Mouse (Mus musculus) spleen, adult 18-20 months (tissue): ENCODE results near the gene Olfr469.
"Not testable (repeated sequence)": the region's sequence is repeated elsewhere in the genome, so short reads cannot be mapped to it uniquely, and the experiment has no call there.

ENCODE experiments used
- DNase-seq, 2 experiments: peaks; one replicate each; pipeline ENCODE4 v3.0.0; 2022; ENCODE audit warnings: mixed read lengths in 2 of 2

Gene Olfr469

DNA sequence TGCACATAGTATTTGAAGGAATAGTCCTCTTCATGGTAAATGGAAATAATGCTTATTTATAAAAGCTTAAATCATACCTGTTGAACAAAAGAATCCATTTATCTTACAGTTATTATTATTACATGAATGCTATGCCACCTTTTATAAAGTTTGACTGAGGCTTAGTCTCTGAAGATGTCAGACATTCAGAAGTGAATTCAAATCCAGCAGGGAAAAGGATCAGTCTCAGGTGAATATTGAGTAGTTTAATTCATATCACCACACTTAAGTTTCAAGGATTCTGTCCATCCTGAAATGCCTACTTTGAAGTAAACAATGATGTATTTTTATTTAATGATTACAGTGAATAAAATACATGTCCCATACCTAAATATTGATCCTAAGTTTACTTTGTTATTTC is at the start of gene Olfr469:
TSS of gene Olfr469 (minus strand) at position 101 of the 400 bp plus-strand sequence.
- not testable (repeated sequence) for DNase-seq

DNA sequence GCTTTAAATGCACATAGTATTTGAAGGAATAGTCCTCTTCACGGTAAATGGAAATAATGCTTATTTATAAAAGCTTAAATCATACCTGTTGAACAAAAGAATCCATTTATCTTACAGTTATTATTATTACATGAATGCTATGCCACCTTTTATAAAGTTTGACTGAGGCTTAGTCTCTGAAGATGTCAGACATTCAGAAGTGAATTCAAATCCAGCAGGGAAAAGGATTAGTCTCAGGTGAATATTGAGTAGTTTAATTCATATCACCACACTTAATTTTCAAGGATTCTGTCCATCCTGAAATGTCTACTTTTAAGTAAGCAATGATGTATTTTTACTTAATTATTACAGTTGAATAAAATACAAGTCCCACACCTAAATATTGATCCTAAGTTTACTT is 22.0 kb upstream of the Olfr469 start, which contains the start of gene Olfr470:
TSS of gene Olfr470 (minus strand) at position 101 of the 400 bp plus-strand sequence.
- DNase-seq: not testable (repeated sequence)

DNA sequence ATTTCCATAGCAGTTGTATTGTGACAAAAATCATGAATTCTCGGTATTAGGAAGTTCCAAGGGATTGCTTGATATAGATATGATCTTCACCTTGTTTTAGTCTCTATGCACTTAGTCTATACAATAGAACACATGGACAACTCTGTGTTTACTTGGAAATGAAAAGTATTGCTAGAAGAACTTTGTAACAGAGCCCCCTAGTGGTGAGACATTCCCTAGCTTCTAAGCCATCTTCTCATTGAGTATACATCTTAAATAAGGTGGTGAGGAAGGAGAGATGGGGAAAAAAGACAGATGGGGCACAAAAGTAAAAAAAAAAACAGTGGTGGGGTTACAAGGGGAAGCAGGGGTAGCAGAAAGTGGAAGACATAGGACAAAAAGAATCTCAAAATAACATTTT is 16.4 kb upstream of the Olfr469 start:
- no peak for DNase-seq

DNA sequence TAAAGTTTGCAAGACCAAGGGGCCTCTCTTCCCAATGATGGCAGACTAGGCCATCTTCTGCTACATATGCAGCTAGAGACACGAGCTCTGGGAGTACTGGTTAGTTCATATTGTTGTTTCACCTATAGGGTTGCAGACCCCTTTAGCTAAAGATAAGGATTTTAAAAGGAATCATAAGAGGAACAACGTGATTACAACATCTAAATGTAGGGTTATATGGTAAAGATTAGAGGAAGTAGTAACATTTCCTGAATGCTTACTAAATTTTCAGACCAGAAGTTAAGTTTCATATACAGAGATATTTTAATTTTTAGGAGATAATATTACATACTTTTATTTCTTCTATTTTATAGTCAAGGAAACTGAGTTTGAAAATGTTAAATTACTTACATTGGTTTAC is 1.5 kb downstream of the Olfr469 start:
- not testable (repeated sequence) for DNase-seq

DNA sequence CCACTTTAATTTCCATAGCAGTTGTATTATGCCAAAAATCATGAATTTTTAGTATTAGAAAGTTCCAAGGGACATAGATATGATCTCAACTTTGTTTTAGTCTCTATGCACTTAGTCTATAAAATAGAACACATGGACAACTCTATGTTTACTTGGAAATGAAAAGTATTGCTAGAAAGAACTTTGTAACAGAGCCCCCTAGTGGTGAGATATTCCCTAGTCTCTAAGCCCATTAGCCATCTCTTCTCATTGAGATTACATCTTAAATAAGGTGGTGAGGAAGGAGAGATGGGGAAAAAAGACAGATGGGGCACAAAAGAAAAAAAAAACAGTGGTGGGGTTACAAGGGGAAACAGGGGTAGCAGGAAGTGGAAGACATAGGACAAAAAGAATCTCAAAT is 5.9 kb downstream of the Olfr469 start:
- no peak for DNase-seq

DNA sequence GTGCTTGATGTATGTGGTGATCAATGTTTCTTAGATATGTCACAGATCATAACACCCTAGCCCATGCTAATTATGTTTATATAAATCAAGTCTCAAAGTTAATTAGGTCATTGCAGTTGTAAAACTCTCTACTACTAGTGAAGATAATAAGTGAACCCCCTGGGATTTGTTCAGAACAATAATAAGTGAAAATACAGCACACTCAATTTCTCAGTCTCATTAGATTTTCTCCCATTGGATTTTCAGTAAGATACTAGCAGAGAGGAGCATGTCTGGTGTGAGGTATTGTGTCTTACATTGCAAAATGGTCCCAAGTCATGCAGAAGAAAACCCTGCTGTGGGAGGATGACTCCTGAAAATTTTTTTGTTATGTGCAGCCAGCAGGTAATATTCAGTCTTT is 13.4 kb downstream of the Olfr469 start, which contains the start of gene Olfr467:
TSS of gene Olfr467 (plus strand) at position 301 of the 400 bp plus-strand sequence.
- no peak for DNase-seq

DNA sequence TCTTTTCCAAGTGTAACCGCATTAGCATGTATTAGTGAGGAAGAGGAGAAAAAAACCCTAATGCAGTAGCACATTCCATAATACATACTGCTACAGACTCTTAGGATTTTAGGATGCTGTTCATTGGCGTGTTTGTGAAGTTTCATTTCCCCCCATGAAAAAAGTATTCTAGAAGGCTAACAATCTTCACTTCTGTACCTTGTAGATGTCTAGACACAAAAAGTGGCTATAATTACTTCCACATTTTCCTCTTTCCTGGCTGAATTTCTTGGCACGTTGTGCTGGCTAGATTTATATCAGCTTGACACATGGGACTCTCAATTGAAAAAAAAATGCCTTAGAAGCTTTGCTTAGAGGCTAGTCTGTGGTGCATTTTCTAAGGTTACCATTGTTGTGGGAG is 23.2 kb downstream of the Olfr469 start:
- no peak for DNase-seq

DNA sequence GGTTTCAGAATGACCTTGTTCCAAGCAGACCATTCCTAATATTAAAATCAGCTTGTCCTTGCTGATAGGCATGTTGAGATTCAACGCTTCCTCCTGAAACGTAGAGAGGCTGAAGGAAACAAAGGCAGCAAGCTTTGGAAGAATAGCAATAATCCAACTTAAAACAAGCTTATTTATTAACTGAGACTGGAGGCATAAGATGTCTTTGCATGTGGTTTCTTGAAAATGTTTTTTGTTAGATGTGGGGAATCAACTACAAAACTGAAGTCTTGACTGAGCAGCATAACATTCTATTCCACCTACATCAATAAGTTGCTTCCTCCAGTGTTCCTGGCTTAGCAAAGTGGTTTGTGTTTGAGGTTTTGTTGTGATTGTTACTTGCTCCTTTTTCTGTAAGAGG is 24.2 kb downstream of the Olfr469 start, which contains the start of gene Ovch2:
TSS of gene Ovch2 (minus strand) at position 101 of the 400 bp plus-strand sequence.
- DNase-seq: no peak

DNA sequence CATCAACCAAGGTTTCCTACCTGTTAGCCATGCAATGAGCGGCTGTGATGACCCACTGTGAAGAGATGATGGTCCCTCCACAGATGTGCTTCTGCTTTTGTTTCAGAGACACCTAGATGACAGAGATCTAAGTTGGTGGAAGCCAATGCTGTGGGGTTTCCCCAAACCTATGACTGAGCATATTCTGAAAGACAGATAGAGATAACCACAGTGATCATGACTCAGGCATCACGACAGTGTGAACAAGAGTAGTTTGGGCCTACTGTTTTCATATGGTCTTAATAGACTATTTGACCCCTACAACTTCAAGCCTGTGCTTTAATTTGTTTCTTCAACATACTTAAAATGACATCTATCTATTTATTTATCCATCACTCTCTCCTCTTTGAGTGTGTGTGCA is 28.8 kb downstream of the Olfr469 start:
- no peak for DNase-seq

DNA sequence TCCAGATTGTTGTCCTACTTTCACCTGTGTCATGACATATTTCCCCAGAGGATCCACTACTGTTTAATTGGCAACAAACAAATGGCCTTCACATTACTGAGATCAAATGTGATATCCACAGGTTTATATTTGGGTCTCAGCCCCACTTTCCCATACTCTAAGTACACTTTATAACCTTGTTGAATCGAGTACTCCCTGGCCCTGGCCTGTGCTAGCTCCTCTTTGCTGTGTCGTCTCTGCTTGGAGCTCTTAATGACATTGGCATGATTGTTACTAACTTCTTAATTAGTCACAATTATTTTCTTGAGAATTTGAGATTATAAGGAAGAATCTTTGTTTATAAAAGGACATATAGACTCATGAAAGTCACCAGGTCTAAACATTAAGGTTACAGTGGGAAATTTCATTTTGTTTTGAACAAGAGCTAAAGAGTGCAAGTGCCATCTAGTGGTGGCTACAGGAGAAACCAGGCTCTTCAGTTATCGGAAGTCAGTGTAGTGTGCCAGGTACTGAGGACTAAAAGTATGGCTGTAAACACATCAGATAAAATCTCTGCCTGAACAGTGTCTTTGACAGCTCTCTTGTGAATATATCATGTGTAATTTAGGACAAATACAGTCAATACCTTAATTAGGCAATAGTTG is 37.2 kb downstream of the Olfr469 start:
- DNase-seq: no peak

DNA sequence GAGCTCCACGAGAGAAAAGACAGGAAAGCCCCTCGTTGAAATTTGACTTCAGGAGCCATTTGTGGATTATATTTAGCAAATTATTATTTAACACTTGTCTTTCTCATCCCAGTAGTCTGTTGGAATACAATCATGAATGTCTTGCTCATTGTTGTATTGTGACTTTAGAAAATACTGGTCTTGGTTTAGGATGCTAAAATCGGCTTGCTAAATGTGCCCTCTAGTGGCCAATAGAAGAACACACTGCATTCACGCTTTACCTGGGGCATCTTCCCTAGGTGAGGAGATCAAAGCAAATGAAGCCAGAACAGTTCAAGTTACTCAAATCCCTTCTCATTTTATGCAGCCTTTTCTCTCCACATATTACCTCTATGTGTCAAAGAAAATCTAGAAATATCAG is 45.7 kb downstream of the Olfr469 start:
- no peak for DNase-seq

DNA sequence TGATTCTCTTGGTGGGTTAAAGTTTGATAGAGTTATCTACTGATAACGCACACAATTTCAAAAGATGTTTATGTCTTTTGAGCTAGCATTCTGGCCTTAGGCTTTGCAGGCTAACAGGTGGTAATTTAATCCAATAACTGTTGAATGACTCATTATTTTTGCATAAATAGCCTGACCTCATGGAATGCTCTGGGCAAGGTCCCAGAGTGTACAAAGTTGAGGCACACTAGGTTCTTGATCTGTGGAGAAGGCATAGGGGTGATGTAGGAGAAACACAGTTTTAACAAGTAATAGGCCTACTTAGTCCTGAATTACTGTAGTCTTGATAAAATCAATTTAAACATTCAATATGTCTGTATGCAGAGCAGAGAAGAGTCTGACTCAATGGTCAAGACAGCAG is 47.1 kb downstream of the Olfr469 start:
- DNase-seq: no peak

DNA sequence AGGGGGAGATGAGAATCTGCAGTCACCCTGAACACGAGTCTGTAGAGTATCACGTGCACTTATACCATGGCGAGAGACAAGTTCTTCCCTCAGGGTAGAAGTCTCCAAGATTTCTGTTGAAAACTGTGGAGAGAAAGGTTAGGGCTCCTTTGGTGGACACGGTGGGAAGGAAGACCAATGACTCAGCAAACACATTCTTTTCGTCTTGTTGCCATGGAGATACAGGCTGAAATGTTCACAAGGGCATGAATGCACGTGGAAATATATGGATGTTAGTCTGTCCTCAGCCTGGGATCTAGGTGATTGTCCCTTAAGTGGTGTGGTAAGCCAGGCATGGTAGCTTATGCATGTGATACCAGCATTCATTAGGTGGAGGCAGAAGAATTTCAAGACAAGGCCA is 54.5 kb downstream of the Olfr469 start:
- DNase-seq: no peak
